Mouse (Mus musculus) lung, adult 2 months (tissue): ENCODE results near the gene Pmp22. TPM values are rescaled to one million over a fixed set of nuclear protein-coding genes. Genes with fewer than 3 reads are reported as not detected.
A peak's percentile ranks its signal among the peaks of the same experiment; 100 is the strongest.

ENCODE experiments used
- DNase-seq: peaks from one replicate; pipeline ENCODE4 v3.0.0; 2022
- H3K4me1 ChIP-seq: fragments of 200-500 bp; 2 replicates; pipeline ENCODE4 v1.6.1; 2011; ENCODE audit warnings: low read length; ENCODE audit not compliant: control insufficient read depth, insufficient read depth
- H3K4me3 ChIP-seq: fragments of 200-500 bp; replicated peaks from 2 replicates; pipeline ENCODE3; 2011; ENCODE audit warnings: low read depth, mild to moderate bottlenecking, control low read depth, low read length; ENCODE audit errors: extremely low read depth
- CTCF ChIP-seq: fragments of 200-500 bp; IDR thresholded peaks from 2 replicates; pipeline ENCODE4 v1.5.1; 2011; ENCODE audit warnings: mild to moderate bottlenecking, low read length, control low read depth; ENCODE audit not compliant: insufficient read depth
- POLR2A ChIP-seq: fragments of 200-500 bp; IDR thresholded peaks from 2 replicates; pipeline ENCODE4 v1.6.1; 2011; ENCODE audit warnings: low read depth, mild to moderate bottlenecking, control low read depth, low read length, borderline replicate concordance; ENCODE audit errors: extremely low read depth
- WGBS: fragments of 180-500 bp; shearing (Covaris S2); methylation state at CpG from one replicate; pipeline ENCODE4 v1.1.7; 2018; 5-methylcytosine and 5-hydroxymethylcytosine counted together
- polyA plus RNA-seq: library from polyadenylated mRNA; depleted of rRNA; stranded (reverse); fragments of >200 nt; gene quantifications from 2 replicates; pipeline ENCODE4 v1.2.3, GENCODE M21; 2012

Pmp22 gene
- polyA plus RNA-seq, 1 experiment = 556 TPM

- Histone ChIP-seq H3K4me3 (peak overlapping the region; percentile 94), H3K4me1 (peaks cover 21% of the 10 kb centered on the region)
- WGBS = under 1% methylated on average over 66 of the region's 66 CpGs
- TF ChIP-seq POLR2A (peak; percentile 79; the same call in 1 of the 2 replicates), CTCF (no peak)
- peak; percentile 70 for DNase-seq
Observed at GRCm38 (mm10) chr11:63132501-63133435, 4.0 kb downstream of the Pmp22 start.

DNA sequence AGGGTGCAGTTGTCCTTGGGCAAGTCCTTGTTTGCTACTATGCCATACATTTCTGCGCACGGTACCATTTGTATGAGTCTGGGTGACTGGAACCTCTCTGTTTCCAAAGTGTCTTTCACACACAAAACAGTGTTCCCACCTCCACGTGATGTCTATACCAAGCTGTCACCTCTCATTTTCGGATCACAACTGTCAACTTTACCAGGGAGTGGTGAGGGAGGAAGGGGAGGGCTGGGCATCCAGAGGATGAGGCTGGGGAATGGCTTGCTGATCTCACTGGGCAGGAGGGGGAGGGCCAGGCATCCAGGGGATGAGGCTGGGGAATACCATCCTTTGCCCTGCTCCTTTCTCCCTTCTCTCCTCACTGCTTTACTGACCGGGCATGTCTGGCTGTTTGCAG lies 5.2 kb downstream of the Pmp22 start:
- no peak overlapping the region for H3K4me3 ChIP-seq
- no peak for DNase-seq
- WGBS = 65% methylated on average over 5 of the region's 5 CpGs
- no peak for TF ChIP-seq POLR2A
- TF ChIP-seq CTCF = no peak
- H3K4me1 ChIP-seq = peaks cover 25% of the 10 kb centered on the region

DNA sequence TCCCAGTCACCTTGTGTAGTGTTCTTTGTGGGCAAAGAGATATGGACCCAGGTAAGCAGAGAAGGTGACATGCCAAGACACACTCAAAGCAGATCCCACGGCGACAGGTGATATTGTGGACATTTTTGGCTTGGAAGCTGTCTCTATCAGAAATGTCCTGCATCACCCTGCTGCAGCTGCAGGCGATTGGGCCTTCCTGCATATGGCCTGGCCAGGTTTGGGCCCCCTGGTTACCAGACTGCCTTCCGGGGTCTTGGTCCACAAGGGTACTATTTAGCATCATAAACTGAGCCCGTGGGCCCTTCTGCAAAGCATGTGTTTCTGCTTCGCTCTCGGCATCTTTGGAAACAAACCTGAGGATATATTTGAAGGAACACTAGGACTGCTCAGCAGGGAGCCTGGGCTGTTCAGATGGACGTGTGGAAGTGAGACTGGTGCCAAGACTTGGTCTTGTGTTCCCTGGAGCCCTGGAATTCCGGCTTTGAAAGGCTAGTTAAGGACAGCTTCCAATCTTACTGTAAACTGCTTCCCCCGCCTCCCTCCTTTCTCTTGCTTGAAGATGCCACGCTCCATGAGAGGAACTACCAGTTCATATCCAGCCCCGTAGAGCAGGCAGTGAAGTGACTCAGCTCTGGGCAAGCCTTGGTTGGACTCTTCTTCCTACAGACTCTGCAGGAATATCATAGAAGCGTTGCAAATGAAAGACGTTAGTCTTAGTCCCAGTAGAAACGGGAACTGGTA lies 6.1 kb downstream of the Pmp22 start:
- TF ChIP-seq CTCF = no peak
- no peak for TF ChIP-seq POLR2A
- DNase-seq = no peak
- H3K4me3 ChIP-seq = no peak overlapping the region
- 53% methylated on average over 15 of the region's 15 CpGs for WGBS
- peaks cover 18% of the 10 kb centered on the region for H3K4me1 ChIP-seq

GRCm38 (mm10) chr11:63135622-63136021 lies 6.8 kb downstream of the Pmp22 start:
- 2% methylated on average over 8 of the region's 8 CpGs for WGBS
- peak; percentile 96 for DNase-seq
- peak; percentile 96 for TF ChIP-seq CTCF
- TF ChIP-seq POLR2A = no peak
- Histone ChIP-seq H3K4me3 (no peak overlapping the region), H3K4me1 (peaks cover 17% of the 10 kb centered on the region)

DNA sequence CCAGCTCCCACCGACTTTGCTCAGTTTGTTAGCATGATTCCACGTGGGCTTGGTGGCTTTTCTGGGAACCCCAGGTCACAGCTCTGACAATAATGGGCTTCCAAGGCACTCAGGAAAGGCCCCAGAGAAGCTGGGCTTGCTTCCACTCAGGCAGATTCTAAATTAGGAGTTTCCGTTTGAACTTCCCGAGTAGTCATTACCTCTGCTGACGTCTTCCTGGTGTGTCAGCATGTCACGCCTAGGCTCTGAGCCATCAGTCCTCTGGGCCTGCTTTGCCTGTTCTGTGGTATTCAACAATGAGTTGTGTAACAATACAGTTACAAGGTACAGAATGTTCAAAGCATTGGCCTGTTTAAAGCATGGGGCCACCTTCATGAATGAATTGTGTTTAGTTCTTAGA lies 7.4 kb downstream of the Pmp22 start:
- DNase-seq = peak; percentile 70
- 13% methylated on average over 6 of the region's 6 CpGs for WGBS
- Histone ChIP-seq H3K4me3 (no peak overlapping the region), H3K4me1 (peaks cover 17% of the 10 kb centered on the region)
- TF ChIP-seq CTCF (no peak), POLR2A (no peak)

DNA sequence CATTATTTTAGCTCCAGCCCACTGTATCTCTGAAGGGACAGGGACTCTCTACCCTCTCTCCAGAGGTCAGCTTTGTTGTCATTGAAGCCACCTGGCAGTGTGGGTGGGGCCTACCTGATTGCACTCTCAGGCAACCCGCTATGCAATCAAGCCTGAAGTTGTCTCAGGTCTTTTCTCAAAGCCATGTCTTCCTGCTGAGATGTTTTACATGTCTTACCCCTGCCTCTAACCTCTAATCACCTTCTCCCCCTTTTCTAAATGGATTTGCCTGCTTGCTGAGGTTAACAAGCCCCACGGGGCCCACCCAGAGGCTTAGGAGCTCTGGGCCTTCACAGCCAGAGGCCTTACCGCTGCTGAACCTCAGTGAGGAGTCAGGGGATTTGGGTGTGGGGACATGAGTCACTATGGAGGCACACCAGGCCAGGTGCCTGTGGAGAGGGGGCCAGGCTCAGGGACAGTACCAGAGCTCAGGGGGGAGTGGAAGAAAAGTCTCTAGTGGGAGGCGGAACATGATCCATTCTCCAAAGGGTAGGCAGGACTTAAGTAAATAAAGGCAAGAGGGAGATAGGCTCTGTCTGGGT lies 8.1 kb downstream of the Pmp22 start:
- TF ChIP-seq CTCF (no peak), POLR2A (no peak)
- H3K4me3 ChIP-seq = no peak overlapping the region
- DNase-seq = no peak
- peaks cover 20% of the 10 kb centered on the region for H3K4me1 ChIP-seq
- WGBS = 82% methylated on average over 4 of the region's 4 CpGs

DNA sequence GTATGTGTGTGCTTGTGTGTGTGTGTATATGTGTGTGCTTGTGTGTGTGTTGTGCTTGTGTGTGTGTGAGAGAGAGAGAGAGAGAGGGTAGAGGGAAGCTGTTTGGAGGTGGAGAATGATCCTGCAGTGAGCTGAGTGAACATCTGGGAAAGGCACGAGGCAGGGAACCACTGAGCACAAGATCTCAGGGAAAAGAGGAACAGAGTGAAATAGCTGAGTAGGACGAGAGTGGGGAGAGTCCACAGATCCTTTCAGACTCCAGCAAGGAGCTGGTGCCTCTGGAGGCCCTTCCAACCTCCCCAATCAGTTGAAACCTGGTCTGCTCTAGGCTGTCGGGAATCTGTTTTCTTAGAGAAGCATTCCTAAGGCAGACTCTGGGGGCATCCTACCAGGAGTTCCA lies 10.0 kb downstream of the Pmp22 start:
- Histone ChIP-seq H3K4me3 (no peak overlapping the region), H3K4me1 (peaks cover 20% of the 10 kb centered on the region)
- TF ChIP-seq POLR2A (no peak), CTCF (no peak)
- DNase-seq = no peak
- 51% methylated on average over 3 of the region's 3 CpGs for WGBS

- DNase-seq = peak; percentile 35
- Histone ChIP-seq H3K4me3 (no peak overlapping the region), H3K4me1 (peaks cover 9% of the 10 kb centered on the region; the same call in 1 of the 2 replicates)
- TF ChIP-seq CTCF = no peak
- TF ChIP-seq POLR2A = no peak
- 60% methylated on average over 5 of the region's 5 CpGs for WGBS
Observed at GRCm38 (mm10) chr11:63142311-63142710, 13.5 kb downstream of the Pmp22 start.

DNA sequence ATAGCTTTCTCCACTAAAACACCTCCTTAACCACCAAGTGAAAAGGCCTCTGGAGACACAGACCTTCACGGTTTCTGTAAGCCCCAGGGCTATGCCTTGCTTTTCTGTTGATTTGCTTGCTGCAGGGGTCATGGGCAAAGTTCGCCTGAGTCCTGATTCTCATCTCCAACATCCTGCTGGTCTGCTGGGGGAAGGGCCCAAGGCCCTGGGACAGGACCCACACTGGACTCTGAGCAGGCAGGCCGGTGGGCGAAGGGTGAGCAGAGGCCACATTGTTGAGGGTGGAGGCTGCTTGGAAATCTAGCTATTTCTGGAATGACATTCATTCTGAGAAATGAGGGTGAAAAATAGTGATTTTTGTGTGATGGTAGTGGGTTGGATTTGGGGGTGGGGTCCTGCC lies 14.0 kb downstream of the Pmp22 start:
- no peak for DNase-seq
- no peak for TF ChIP-seq CTCF
- no peak for TF ChIP-seq POLR2A
- peaks cover 7% of the 10 kb centered on the region; the same call in 1 of the 2 replicates for H3K4me1 ChIP-seq
- no peak overlapping the region for H3K4me3 ChIP-seq
- 63% methylated on average over 4 of the region's 4 CpGs for WGBS
